Mouse (Mus musculus) heart, postnatal 25 days (tissue): ENCODE data around the gene Gde1. TPM values are rescaled to one million over a fixed set of nuclear protein-coding genes. Genes with fewer than 3 reads are reported as not detected.

Experiments used
- DNase-seq: peaks from one replicate; pipeline ENCODE4 v3.0.0; 2022; ENCODE audit warnings: low spot score
- intact Hi-C: fragments of 180-260 bp; cut with DNase I; formaldehyde crosslinking; loops from one replicate; pipeline ENCODE4 v1.15.1; 2025
- total RNA-seq, 2 experiments: library from RNA; stranded (reverse); gene quantifications; 2 replicates each; pipeline ENCODE4 v1.2.3; 2021

The Gde1 gene
- total RNA-seq, 2 experiments from 2014 or later = 28.5 to 30.6 TPM

DNA sequence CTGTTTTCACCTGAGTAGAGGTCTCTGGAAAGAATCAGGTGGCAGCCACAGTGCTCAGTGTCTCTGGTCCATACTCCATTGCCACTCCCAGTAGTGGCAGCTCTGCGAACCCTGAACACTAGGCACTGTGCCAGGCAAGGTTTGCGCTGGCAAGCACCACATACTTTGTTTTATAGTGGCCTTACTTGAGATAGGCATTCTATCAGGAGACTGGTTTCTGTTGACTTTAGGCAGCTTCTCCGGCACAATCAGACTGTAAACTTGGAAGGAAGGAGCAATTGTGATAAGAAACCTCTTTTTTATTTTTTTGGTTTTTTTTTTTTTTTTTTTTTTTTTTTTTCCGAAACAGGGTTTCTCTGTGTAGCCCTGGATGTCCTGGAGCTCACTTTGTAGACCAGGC lies 2.4 kb upstream of the Gde1 start:
- no peak for DNase-seq
- intact Hi-C loops = no loop called here

DNA sequence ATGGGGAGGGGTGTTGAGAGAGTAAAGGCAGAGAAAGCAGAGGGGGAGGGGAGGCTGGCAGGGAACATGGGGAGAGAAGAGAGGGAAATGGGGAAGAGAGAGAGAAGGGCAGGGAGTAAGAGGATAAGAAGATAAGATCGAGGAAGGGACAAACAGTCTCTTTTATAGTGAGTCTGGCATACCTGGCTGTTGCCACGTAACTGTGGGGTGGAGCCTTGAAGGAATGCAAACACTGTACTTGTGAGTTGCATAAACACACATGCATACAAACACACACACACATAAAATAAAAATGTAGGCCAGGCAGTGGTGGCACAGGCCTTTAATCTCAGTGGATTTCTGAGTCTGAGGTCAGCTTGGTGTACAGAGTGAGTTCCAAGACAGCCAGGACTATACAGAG lies 1.6 kb upstream of the Gde1 start:
- intact Hi-C loops = no loop called here
- DNase-seq = no peak

DNA sequence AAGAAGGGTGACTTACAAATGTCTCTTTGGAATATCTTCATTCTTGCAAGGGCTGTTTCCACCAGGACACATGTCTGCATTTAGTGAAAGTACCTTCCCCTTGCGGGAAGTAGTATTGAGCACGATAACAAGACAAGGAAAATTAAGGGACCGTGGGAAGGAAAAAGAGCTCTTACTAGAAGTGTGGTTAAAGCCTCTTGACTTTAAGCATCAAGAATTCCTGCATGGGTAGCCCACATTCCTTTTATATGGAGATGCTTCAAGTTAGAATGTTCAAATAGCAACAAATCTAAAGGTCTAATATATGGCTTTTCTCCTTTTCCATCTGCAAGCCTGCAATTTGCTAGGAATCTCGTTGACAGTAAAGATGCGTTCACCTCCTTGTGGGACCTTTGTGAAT lies 910 bp upstream of the Gde1 start:
- DNase-seq = no peak
- intact Hi-C loops = no loop called here

DNA sequence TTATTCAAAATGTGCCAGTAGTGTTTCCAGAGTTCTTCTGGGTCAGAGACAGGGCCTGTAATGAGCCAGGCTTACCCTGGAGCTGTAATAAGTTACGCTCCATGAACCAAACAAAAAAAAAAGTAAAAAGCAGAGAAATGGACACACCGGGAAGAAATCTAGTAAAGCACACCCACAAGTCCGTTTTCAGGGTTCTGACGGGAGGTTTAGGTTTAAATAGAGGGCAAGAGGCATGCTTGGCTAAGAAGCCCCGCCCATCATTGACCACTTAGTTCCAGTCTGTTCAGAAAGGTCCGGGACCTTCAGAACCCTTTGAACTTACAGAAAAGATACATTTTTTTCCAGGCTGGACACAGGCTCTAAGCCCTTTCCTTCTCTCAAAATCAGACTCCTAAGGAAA lies 473 bp upstream of the Gde1 start:
- no peak for DNase-seq
- intact Hi-C loops = no loop called here

DNA sequence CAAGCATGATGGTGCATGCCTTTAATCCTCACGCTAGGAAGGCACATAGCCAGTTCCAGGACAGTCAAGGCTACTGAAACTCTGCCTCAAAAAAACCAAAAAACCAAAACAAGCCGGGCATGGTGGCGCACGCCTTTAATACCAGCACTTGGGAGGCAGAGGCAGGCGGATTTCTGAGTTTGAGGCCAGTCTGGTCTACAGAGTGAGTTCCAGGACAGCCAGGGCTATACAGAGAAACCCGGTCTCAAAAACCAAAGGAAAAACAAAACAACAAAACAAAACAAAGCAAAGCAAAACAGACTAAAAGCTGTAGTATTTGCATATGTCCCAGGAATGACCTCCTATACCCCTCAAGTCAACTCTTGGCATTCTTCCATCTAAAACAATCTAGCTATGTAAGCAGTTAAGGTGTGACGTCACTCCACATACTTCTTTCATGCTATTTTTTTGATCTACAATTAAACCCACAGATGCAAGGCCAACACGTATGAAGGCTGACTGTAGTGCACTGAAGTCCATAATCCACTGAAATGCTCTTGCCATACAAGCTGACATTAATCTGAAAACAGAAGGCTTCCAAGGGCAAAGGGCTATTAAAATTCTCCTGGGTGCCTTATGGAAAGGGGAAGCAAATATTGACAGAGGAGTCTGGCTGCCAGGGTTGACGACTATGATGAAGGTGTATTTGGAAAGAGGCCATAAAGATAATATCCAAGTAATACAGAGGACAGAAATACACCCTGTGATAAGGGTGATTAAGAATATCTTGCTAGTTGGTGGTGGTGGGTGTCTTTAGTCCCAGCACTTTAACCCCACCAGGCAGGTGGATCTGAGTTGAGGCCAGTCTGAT lies 1.4 kb downstream of the Gde1 start:
- no peak for DNase-seq
- intact Hi-C loops = no loop called here

DNA sequence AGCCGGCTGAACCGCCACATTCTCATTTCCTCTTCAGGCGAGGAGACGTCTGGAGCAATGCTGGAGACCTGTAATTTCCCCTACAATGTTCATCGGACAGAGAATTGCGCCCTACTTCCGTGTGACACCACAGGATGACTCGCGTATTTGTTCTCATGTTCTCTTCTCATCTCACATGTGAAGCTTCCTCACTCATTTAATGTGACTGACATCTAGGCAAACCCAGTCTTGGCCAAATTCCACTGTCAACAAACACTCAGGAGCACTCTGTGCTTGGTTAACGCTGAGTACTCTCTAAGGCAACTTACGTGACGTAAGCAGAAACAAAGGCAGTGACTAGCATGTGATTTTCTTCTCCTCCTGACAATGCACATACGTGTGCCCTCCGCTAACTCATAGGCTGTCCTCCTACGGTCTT lies 2.4 kb downstream of the Gde1 start:
- intact Hi-C loops = no loop called here

DNA sequence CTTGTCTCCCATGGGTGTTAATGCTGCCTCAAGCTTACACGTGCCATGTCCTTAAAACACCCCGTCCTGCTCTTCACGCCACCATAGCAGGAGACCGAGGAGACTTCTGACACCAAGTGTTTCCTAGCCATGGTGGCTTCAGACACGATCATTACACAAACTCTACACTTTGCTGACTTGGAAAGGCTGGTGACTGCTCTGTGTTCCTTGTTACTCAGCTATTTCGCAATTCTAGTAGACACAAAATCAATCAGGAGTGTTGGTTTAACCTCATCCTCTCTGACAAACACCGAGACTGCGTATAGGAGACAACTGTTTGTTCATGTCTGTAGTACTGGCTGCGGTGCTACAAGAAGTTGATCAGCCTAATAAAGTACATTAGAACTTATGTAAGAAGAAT lies 6.7 kb downstream of the Gde1 start:
- no peak for DNase-seq
- intact Hi-C loops = no loop called here

More for the DNA sequence above, 2.4 kb downstream of the Gde1 start:
- no peak for DNase-seq

DNA sequence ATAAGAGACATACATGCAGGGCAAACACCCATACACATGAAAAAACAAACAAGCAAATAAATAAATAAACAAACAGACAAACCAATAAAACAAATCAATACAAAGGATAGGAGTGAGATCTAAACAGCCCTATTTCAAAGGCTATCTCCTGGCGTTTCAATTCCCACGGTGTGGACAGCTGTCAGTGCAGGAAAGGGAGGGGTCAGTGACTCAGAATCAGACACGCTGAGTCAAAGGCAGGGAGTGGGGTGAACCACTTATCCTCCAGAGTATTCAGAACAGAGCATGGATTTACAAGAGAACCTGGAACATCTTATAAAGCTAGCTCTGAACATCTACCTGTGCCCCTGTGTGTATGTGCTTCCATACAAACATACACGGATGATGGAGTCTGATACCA lies 8.4 kb downstream of the Gde1 start:
- DNase-seq = no peak
- intact Hi-C loops = no loop called here

DNA sequence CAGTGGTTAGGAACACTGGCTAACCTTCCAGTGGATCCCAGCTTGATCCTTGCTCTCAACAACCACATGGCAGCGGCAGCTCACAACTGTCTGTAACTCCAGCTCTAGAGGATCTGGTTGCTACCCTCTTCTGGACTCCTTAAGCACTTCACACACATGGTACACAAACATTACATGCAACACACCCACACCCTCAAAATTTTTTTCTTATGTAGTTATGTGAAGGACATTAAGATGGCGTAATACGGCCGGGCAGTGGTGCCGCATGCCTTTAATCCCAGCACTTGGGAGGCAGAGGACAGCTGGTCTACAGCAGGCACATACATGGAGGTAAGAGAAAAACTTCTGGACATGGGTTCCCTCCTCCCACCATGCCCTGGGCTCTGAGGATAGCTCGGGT lies 9.4 kb downstream of the Gde1 start:
- intact Hi-C loops = no loop called here
- DNase-seq = no peak

DNA sequence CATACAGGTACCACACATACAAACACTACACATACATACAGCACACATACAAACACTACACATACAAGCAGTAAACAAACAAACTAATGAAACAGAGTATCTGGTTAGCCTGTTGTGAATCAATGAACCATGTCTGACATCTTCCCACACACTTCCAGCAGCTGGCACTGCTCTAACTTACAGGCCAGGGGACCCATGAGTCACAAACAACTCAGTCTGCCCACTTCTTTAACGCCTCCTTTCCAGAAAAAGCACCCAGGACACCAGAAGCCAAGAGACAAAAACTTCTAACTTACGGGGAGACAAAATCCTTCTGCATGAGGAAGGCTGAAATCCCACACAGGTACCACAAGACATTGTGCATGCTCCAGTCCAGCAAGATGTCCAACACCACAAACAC lies 14.3 kb downstream of the Gde1 start:
- intact Hi-C loops = no loop called here
- no peak for DNase-seq

DNA sequence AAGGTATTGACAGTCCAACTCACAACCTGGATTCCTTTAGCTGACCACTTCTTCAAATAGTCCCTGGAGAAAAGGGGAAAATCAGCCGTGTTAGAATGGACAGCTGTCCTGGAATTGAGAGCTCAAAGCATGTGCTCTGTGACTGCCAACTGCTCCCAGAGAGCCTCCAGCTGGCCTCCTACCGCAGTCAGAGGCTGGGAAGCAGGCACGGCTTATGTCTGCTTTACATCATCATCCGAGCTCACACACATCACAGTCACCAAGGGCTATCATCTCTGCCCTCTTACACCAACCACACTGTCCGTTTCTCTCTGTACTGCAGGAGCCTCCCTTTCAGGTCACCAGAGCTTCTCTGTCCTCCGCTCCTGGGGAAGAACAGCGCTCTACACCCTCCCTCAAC lies 16.5 kb downstream of the Gde1 start:
- no peak for DNase-seq
- intact Hi-C loops = loop anchor here (2.0 to 10.0 kb wide), 2 partner anchors 94 to 244 kb away; partner anchors contain the start of gene Syt17

DNA sequence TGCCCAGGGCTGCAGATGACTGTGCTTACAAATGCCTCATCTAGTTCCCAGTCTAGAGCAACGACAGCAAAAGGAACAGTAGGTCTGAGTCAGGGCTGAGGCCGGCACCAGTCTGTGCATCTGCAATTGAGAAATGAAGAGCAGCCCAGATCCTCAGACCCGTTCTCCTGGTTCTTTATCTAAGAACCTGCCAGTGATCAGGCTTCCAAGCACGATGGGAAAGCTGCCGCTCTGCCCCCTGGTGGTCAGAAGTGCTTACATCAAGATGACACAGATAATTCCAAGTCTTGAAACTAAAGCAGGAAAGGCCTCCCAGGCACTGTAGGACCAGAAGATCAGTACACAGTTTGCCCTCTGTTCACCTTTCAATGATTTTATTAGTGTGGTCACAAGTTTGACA lies 17.4 kb downstream of the Gde1 start:
- no peak for DNase-seq
- intact Hi-C loops = loop anchor here (1.0 to 10.0 kb wide), 3 partner anchors 93 to 384 kb away; partner anchors contain the start of gene Syt17

DNA sequence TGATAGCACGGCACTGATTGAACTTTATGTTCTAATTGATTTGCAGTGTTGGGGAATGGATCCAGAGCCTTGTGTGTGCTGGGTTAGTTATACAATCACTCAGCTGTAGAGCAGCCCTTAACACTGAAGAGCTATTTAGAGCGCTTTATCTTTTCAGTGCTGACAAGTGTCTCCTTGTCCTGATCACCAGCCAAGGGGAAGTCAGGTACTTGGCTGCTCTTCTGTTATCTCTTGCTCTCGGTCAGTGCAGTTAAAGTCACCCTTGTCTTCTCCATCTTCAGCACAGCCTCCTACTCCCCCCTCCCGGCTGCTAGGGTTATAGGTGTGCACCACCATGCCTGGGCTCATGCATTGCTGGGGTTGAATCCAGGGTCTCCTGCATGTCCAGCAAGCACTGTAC lies 28.8 kb downstream of the Gde1 start:
- DNase-seq = no peak
- intact Hi-C loops = no loop called here

DNA sequence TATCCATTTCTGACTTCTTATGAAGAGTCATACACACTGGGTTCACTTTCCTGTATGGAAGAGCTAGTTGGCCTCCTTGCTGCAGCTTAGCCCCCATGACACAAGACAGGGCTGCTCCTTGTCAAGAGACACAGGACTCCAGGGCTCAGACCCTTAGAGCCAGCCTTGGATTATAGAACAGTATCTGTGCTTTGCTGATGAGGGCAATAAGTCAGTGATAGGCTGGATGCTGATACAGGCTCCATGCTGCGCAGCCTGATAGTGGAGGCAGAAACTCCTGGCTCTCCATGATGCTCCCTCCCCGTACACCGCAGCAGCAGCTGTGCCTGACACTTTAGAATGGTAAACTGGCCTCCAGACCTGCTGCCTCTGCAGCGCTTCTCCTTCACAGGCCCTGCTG lies 35.4 kb downstream of the Gde1 start:
- intact Hi-C loops = no loop called here

DNA sequence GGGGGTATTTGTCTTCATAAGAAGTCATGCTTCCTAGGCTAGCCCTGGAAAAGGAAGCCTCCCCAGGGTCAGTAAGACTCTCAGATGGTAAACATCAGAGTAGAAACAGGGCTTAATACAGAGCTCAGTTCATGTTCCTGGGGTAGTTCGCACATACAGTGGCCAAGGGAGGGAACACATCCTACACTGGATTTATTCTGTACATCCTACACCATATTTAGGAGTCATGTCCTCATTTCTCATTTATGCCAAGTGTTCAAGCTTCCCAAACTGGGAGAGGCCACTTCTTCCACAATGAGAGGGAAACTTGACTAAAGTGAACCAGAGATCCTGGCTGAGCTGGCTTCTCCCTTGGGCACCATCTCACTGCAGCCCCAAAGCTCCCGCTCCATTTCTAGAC lies 37.8 kb downstream of the Gde1 start:
- intact Hi-C loops = no loop called here
- no peak for DNase-seq

More for the DNA sequence above, 35.4 kb downstream of the Gde1 start:
- no peak for DNase-seq

DNA sequence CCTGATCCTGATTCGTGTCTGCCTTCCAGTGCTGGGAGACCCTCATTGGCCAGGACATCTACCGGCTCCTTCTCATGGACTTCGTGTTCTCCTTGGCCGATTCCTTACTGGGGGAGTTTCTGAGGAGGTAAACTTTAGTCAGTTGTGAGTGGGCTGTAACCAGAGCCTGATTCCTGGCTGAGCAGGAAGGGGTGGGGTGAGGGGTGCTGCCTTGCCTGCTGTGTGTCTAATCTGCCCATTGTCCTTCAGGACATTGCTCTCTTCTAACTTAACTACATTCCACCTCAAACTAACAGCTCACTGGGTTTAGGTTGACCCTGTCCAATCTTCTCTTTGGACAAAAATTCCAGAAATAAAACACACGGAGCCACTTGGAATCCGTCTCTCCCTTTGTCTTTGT lies 48.8 kb downstream of the Gde1 start:
- no peak for DNase-seq
- intact Hi-C loops = no loop called here

DNA sequence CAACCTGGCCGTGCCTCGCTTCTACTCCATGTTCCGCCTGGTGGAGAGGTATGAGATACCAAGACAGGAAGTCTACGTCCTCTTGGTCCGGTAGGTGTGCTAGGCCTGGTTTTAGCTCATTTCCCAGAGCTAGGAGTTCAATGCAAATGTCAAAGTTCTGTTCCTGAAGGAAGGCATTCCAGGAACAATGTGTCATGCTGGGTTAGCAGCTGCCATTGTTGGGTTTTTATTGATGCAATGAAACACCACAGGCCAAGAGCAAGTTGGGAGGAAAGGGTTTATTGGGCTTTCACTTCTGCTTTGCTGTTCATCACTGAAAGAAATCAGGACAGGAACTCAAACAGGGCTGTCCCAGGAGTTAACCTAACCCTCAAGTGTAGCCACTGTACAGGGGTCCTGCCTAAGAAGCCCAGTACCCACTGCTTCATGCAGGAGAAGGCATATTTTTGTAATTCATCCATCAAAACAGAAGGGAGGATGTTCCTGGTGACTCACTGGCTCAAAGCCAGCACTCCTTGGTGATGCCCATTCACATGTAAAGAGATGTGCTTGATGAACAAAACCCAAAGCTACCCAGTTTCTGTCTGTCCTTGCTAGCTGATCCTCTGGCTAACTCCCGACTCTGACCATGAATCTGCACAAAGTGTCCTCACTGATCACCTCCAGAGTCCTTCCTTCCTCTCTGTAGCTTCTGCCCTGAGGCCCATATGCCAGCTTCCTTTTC lies 52.8 kb downstream of the Gde1 start:
- intact Hi-C loops = no loop called here
- DNase-seq = no peak

DNA sequence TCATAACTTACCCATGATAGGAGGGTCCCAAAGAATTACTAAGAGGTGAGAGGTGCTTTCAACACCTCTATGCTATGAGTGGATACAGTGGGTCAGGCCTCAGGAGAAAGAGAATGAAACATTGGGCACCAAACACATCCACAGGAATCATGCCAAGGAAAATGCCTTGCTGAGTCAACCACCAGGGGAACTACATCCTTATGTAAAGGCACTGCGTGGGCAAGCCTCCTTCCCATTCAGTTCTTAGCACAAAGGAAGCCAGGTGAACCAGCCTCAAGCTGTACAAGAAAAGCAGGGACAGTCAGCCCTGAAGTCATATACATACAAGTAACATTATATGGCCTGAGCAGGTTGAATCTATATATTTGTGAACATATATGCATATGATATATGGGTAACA lies 54.7 kb downstream of the Gde1 start:
- intact Hi-C loops = no loop called here
- no peak for DNase-seq

DNA sequence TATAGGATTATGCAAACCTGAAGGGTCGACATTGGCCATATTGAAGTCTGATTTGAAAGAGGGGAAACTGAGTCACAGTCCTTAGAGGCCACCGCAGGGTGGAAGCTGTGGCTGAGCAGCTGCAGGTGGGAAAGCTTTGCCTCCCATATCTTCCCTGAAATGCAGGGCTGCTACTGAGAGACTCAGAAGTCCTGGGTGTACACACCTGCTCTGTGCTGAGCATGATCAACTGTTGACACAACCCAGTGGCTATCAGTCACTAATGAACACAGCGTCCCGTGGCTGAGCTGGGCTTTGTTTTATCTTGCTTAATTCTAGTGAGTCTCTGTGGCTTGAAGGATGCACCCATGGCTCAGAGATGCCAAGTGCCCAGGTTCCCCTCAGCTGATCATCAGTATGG lies 55.5 kb downstream of the Gde1 start:
- DNase-seq = no peak
- intact Hi-C loops = no loop called here

DNA sequence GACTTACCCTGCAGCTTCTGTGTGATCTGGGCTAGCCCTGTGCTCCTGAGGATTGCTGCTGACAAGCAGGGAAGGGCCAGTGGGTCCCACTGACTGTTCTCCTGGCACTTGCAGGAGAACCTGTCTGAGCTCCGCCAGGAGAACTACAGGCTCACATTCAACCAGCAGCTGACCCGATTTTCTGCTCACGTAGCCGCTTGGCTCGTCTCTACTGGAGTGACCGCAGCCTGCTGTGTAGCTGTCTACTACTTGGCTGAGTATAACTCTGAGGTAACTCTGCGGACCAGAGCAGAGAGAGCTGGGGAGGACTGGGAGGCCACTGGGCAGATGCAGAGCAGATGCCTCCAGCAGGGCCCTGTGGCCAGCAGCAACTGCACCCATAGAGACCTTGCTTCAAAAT lies 56.2 kb downstream of the Gde1 start:
- intact Hi-C loops = no loop called here
- DNase-seq = no peak

DNA sequence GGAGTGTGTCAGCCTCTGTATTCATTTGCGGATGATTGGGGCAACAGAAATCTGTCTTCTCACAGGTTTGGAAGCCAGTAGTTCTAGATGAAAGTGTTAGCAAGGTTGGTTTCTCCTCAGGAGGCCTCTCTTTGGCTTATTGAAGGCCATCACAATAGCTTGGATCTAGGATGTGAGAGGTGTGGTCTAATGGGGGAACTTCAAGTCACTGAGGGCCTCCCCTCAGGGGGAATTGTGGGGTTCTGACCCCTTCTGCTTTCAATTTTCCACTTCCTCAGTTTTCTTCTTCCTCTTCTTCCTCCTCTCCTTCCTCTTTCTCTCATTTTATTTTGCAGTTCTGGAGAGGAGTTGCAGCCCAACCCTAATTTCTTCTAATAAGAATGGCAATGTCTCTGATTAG lies 59.3 kb downstream of the Gde1 start:
- intact Hi-C loops = no loop called here
- no peak for DNase-seq
